Comparison of ENCODE assay signal across 15 mouse cellular contexts in genomic region chr17:83830616-83831292, GRCm38 (mm10). TPM values are rescaled to one million over a fixed set of nuclear protein-coding genes. Genes with fewer than 3 reads are reported as not detected.
DNase-seq lines count a peak whose midpoint lies in the region; ATAC-seq and TF ChIP-seq lines count a peak whose summit lies in the region.
"Had no signal": no experiment of that assay in that cellular context is flagged by ENCODE, and none has a peak within 500 bp of the region (broad histone marks: within the 10 kb centered on the region; RNA-seq: fewer than 3 reads in every experiment).

No protein-coding gene starts in this region.

- ATAC-seq in granulocyte monocyte progenitor cell, adult 5-6 weeks (replicated peaks; ENCODE audit: poor library complexity, severe bottlenecking): peak; percentile 75
- ATAC-seq: forebrain, embryonic 13.5 days had no signal

- DNase-seq in adrenal gland, adult 2 months: peak; percentile 46
- no peak for DNase-seq in adrenal gland, postnatal 36 days
- peak; percentile 26 for DNase-seq in lung, postnatal 36 days
- no peak for DNase-seq in lung, adult 2 months
- peak; percentile 81 for DNase-seq in splenic B cell, adult 2 months (ENCODE audit: low read depth, low spot score)
- DNase-seq in left cerebral cortex, adult 2 months (ENCODE audit: extremely low spot score in 1 of 2, low spot score in 2 of 2): no peak
- DNase-seq in cerebellum, postnatal 25 days: no peak
- DNase-seq: cerebellum, postnatal 10 days; gastrocnemius, postnatal 14 days had no signal

- H3K27ac ChIP-seq in left cerebral cortex, adult 2 months: no peak overlapping the region
- H3K27ac ChIP-seq: forebrain, embryonic 13.5 days; kidney, postnatal 0 days; liver, embryonic 14.5 days; midbrain, embryonic 12.5 days had no signal

- H3K27me3 ChIP-seq in splenic B cell, adult 2 months (ENCODE audit: control insufficient read depth, insufficient read depth, low read length, poor library complexity, severe bottlenecking): no peaks in the 10 kb centered on the region
- H3K27me3 ChIP-seq: forebrain, embryonic 13.5 days; midbrain, embryonic 12.5 days had no signal

- intact Hi-C loops in left cerebral cortex, adult 2 months (cut with DNase I): no loop called here

- TF ChIP-seq POLR2A in lung, adult 2 months (IDR thresholded peaks at IDR 0.05; ENCODE audit: borderline replicate concordance, extremely low read depth, low read depth, low read length): no peak

- no peaks in the 10 kb centered on the region for H3K36me3 ChIP-seq in splenic B cell, adult 2 months (ENCODE audit: control insufficient read depth, insufficient read depth, low read length, poor library complexity, severe bottlenecking)
- H3K36me3 ChIP-seq: midbrain, embryonic 12.5 days had no signal

- H3K4me1 ChIP-seq in lung, adult 2 months (ENCODE audit: control insufficient read depth, insufficient read depth, low read length): no peaks in the 10 kb centered on the region; the same call in 1 of the 2 replicates
- H3K4me1 ChIP-seq: midbrain, embryonic 12.5 days had no signal

- WGBS in lung, adult 2 months: 83% methylated on average over 4 of the region's 4 CpGs

- TF ChIP-seq CTCF in lung, adult 2 months (IDR thresholded peaks at IDR 0.05; ENCODE audit: insufficient read depth, low read length): no peak
- TF ChIP-seq CTCF in left cerebral cortex, adult 2 months (IDR thresholded peaks at IDR 0.05): no peak

- no peak overlapping the region for H3K4me3 ChIP-seq in lung, adult 2 months (replicated peaks; ENCODE audit: extremely low read depth, low read depth, low read length)
- no peak overlapping the region for H3K4me3 ChIP-seq in left cerebral cortex, adult 2 months
- H3K4me3 ChIP-seq: forebrain, embryonic 13.5 days; midbrain, embryonic 12.5 days had no signal

RNA-seq across cellular contexts. Expression of gene Haao, which starts 17.0 kb away (rescaled TPM):
- total RNA-seq in adrenal gland, adult 2 months (2021): 1 to 10 TPM; 1.2 to 1.7 TPM
- 1.6 and 1.8 TPM in 2 replicates for polyA plus RNA-seq in adrenal gland, adult 2 months (2012; rRNA removed)
- total RNA-seq in adrenal gland, postnatal 36 days (2021): under 1 TPM; 0.36 to 0.76 TPM
- 8.2 and 9.6 TPM in 2 replicates for polyA plus RNA-seq in lung, adult 2 months (2012; rRNA removed)
- total RNA-seq in granulocyte monocyte progenitor cell, adult 5-6 weeks (2014; fragmentation: Nextera tagmentation): 36.7 and 42.2 TPM in 2 replicates
- total RNA-seq in granulocyte monocyte progenitor cell, adult 5-6 weeks (2017): 17.0 and 26.2 TPM in 2 replicates
- not detected for total RNA-seq in left cerebral cortex, adult 2 months (2021)
- total RNA-seq: gastrocnemius, postnatal 14 days had no signal
- polyA plus RNA-seq: forebrain, embryonic 13.5 days; neural tube, embryonic 11.5 days had no signal

Comparison
In these comparisons a context has a peak if more than half of its experiments do, and no peak if none do; other contexts are left out.
1. DNase-seq: peak in adrenal gland, adult 2 months (single experiment), lung, postnatal 36 days (single experiment) and splenic B cell, adult 2 months (single experiment); none in adrenal gland, postnatal 36 days (0 of 2), lung, adult 2 months (single experiment), left cerebral cortex, adult 2 months (0 of 2) and cerebellum, postnatal 25 days (0 of 2).
2. RNA of gene Haao, which starts 17.0 kb away (total RNA-seq): 17.0 to 42.2 TPM in granulocyte monocyte progenitor cell, adult 5-6 weeks; 1.2 to 1.7 TPM in adrenal gland, adult 2 months, 0.36 to 0.76 TPM in adrenal gland, postnatal 36 days and not detected in left cerebral cortex, adult 2 months; every median in the first group is over 4 times any median in the second.